Mouse (Mus musculus): Measurements from ENCODE around the gene Ddr1. TPM values are rescaled to one million over a fixed set of nuclear protein-coding genes. Genes with fewer than 3 reads are reported as not detected.

Ddr1 gene
- polyA plus RNA-seq, 1 experiment = 46.8 TPM

DNA sequence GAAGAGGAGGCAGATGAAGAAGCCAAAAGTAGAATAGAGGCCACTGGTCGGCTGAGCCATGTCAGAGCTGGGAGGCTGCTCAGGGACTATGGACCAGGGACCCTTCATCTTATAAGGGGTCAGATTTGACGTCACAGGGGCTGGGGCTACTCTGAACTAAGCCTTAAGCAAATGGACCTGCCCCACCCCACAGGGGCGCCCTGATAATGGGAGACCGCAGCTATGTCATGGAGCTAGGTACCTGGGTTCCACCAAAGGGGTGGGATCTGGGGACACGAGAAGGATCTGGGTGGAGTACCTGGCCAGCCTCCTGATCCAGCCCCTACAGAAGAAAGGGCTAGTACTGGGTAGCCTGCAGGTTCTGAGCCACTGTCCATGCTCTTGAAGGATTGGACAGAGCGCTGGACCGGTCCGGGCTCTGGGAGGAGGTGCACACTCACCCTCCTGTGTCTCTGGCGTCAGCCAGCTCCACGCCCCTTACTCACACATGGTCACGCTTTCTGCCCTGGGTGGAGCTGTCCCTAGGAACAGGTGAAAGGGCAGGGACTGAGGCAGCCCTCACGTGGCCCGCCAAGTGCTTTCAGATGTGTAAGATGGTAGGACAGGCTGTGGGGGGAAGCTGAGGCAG, 60.7 kb downstream of the Ddr1 start, which contains the start of gene Mucl3:
Gene Mucl3 (minus strand): TSS at position 87 of the 628 bp plus-strand sequence.
- no peak for DNase-seq (ENCODE audit: extremely low spot score in 1 of 2, low spot score in 1 of 2)

DNA sequence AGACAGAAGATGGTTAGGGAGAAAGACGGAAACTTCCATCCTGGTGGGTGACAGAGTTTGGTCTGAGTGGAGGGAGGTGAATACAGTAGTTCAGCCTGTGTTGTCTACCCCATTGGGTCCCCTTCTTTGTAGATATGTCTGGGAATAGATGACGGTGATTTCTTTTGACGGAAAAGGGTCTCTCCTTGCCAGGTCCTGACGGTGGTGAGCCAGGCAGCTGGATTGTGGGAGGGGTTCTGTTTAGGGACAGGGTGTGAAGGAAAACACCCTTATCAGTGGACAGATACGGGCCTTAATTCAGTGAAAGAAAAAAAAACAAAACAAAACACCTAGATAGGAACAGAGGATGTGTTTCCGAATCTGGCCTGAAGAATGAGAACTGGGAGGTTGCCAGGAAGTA, 65.1 kb downstream of the Ddr1 start:
- DNase-seq (ENCODE audit: extremely low spot score in 1 of 2, low spot score in 1 of 2) = no peak

DNA sequence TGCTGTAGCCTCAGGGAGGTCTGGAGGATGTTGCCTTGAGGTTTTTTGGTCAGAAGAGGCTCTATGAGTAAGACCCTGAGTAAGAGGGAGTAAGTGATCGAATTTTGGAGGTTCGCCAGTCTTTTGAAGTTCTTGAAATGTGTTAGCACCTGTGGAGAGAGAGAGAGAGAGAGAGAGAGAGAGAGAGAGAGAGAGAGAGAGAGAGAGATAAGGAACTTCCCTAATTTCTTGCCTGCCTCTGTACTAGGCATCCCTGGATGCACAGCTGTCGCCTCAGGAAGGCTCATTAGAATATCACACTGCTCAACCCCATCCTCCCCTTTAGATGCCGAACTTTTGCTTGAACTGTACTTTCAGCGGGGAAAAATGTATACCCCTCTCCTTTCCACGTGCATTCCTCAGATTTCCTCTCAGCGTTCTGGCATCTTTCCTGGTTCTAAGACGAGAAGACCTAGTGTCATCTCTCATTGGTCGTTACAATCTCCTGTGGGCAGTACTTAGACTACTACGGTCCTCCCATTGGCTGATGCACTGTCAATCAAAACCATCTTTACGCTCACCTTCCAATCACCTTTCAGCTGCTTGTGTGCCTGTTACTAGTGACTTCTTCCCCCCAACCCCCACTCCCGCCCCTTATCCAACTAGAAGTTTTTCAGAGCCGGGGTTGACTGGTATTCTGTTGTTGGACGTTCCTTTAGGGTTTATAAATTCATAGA, 65.8 kb downstream of the Ddr1 start:
- DNase-seq (ENCODE audit: extremely low spot score in 1 of 2, low spot score in 1 of 2) = peak in 1 of 2 experiments; percentile 66

DNA sequence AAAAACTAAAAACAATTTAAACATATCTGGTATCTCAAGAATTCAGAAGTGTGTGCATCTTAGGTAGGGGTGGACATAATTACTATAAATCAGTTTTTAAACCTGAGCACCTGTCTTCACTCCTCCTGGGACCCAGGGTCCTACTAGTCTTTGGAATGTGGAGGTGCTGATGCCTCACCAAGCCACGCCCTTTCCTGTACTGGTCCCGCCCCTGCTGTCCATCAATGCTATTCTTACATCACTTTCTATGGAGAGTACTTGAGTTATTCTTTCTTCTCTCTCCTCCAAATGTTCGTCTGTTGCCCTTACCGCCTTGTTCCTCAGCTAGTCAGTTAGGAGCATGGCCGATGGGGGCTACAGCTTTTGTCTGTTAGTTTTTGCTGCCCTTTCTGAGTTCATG, 68.1 kb downstream of the Ddr1 start:
- DNase-seq (ENCODE audit: extremely low spot score in 1 of 2, low spot score in 1 of 2) = peak in 1 of 2 experiments; percentile 58

DNA sequence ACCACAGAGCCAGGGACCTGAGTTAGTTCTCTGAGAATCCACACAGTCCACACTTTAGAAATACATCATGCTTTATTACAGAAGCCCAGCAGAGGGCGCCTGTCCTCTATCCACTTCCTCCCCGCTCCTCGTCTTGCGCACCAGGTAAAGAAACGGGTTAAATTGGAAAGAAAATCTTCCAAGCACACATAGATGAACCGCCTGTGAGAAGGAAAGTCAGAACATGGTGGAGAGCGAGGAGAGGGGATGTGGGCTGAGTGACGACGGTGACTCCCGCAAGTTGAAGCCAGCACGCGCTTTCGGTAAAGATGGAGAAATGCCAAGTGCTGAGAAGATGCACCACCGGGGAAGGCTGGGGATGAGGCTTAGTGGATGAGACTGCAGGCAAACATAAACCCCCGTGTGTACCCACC, 68.7 kb downstream of the Ddr1 start:
- peak; percentile 56 to 89 for DNase-seq (ENCODE audit: extremely low spot score in 1 of 2, low spot score in 1 of 2)

DNA sequence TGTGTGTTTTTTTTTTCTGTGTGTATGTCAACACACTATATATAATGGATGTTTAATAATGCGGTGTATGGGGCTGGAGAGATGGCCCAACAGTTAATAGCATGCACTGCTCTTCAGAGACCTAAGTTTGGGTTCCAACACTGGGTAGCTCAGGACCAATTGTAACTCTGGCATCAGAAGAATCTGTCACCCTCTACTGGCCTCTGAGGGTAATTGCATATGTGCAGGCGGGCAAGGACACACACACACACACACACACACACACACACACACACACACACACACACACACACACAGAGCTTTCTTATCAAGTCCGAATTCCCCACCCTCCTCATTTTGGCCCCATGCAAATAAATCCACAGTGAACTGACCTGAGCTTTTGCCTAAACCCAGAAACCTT, 69.2 kb downstream of the Ddr1 start:
- peak in 1 of 2 experiments; percentile 33 for DNase-seq (ENCODE audit: extremely low spot score in 1 of 2, low spot score in 1 of 2)

DNA sequence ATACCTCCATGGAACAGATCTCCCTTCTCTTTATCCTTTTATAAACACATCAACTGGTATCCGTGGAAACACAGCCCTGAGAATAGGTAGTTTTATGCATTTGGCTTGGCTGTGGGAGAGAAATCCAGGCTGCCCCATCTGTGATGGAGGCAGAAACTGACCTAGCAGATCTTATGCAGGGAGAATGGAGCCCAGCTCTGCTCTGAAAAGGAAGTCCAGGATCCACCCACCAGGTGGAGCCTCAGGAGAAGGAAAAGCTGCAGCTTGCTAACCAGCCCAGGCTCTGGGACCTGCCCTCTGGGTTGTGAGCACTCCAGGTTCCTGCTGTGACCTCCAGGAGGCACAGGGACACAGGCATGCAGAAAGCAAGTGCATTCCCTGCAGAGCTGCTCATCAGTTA, 70.4 kb downstream of the Ddr1 start:
- DNase-seq (ENCODE audit: extremely low spot score in 1 of 2, low spot score in 1 of 2) = peak; percentile 58 to 73

Other genes starting within 250 kb of the Ddr1 start
- 0.10 and 0.11 TPM in 2 replicates for gene H2-Q10, start 234.5 kb downstream of the Ddr1 start, polyA plus RNA-seq (2012; rRNA removed)
- gene Pou5f1, start 198.6 kb downstream of the Ddr1 start, polyA plus RNA-seq (2012; rRNA removed) = 0.10 TPM in 1 of 2 replicates, not detected in the other
- gene Tcf19, start 187.8 kb downstream of the Ddr1 start, polyA plus RNA-seq (2012; rRNA removed) = 7.2 and 7.7 TPM in 2 replicates
- gene Cchcr1, start 187.5 kb downstream of the Ddr1 start, polyA plus RNA-seq (2012; rRNA removed) = 10.7 and 11.6 TPM in 2 replicates
- gene Psors1c2, start 171.4 kb downstream of the Ddr1 start, polyA plus RNA-seq (2012; rRNA removed) = 0.44 and 0.65 TPM in 2 replicates
- 0.70 and 0.99 TPM in 2 replicates for gene Cdsn, start 152.5 kb downstream of the Ddr1 start, polyA plus RNA-seq (2012; rRNA removed)
- not detected in 2 replicates for gene 2300002M23Rik, start 137.2 kb downstream of the Ddr1 start, polyA plus RNA-seq (2012; rRNA removed)
- gene Sfta2, start 103.1 kb downstream of the Ddr1 start, polyA plus RNA-seq (2012; rRNA removed) = not detected in 2 replicates
- 0.06 TPM in 2 replicates for gene Gm9573, start 78.0 kb downstream of the Ddr1 start, polyA plus RNA-seq (2012; rRNA removed)
- gene Mucl3, start 60.9 kb downstream of the Ddr1 start, polyA plus RNA-seq (2012; rRNA removed) = 0.08 TPM in 1 of 2 replicates, not detected in the other
- 34.1 and 36.7 TPM in 2 replicates for gene Vars2, start 37.0 kb downstream of the Ddr1 start, polyA plus RNA-seq (2012; rRNA removed)
- gene Gtf2h4, start 30.9 kb downstream of the Ddr1 start, polyA plus RNA-seq (2012; rRNA removed) = 26.2 and 26.6 TPM in 2 replicates
- gene Ier3, start 117.1 kb upstream of the Ddr1 start, polyA plus RNA-seq (2012; rRNA removed) = 11.2 and 14.5 TPM in 2 replicates
- 178 and 209 TPM in 2 replicates for gene Flot1, start 118.6 kb upstream of the Ddr1 start, polyA plus RNA-seq (2012; rRNA removed)
- gene Tubb5, start 133.7 kb upstream of the Ddr1 start, polyA plus RNA-seq (2012; rRNA removed) = 447 and 519 TPM in 2 replicates
- gene Mdc1, start 136.9 kb upstream of the Ddr1 start, polyA plus RNA-seq (2012; rRNA removed) = 9.9 and 11.0 TPM in 2 replicates
- 8.8 and 9.0 TPM in 2 replicates for gene Nrm, start 156.7 kb upstream of the Ddr1 start, polyA plus RNA-seq (2012; rRNA removed)
- 12.6 and 13.0 TPM in 2 replicates for gene Ppp1r18, start 161.0 kb upstream of the Ddr1 start, polyA plus RNA-seq (2012; rRNA removed)
- gene Dhx16, start 175.2 kb upstream of the Ddr1 start, polyA plus RNA-seq (2012; rRNA removed) = 42.6 and 50.6 TPM in 2 replicates
- 107 and 119 TPM in 2 replicates for gene 2310061I04Rik, start 192.8 kb upstream of the Ddr1 start, polyA plus RNA-seq (2012; rRNA removed)
- 103 and 109 TPM in 2 replicates for gene Atat1, start 205.5 kb upstream of the Ddr1 start, polyA plus RNA-seq (2012; rRNA removed)
- 54.6 and 55.9 TPM in 2 replicates for gene Mrps18b, start 211.8 kb upstream of the Ddr1 start, polyA plus RNA-seq (2012; rRNA removed)
- gene Ppp1r10, start 211.8 kb upstream of the Ddr1 start, polyA plus RNA-seq (2012; rRNA removed) = 39.2 and 39.3 TPM in 2 replicates